Mouse (Mus musculus) CH12.LX (cell line): ENCODE results near the gene Lrp6. TPM values are rescaled to one million over a fixed set of nuclear protein-coding genes. Genes with fewer than 3 reads are reported as not detected.

Experiments used
- DNase-seq: peaks from one replicate; pipeline ENCODE4 v3.0.0-alpha.2; 2013; ENCODE audit errors: extremely low read depth
- H3K27ac ChIP-seq: 2 replicates; pipeline ENCODE4 v1.5.1; 2012; ENCODE audit warnings: low read depth, mild to moderate bottlenecking, control low read depth, moderate library complexity; ENCODE audit not compliant: insufficient read depth
- H3K27me3 ChIP-seq: replicated peaks from 2 replicates; pipeline ENCODE3; 2012; ENCODE audit warnings: inconsistent platforms
- H3K36me3 ChIP-seq, 2 experiments: replicated peaks in 1 of 2; 2 replicates each; pipeline versions ENCODE3 to v1.6.1; 2012; ENCODE audit warnings: inconsistent platforms in 1 of 2, low read length in 1 of 2, mild to moderate bottlenecking in 1 of 2, mixed read lengths in 1 of 2, moderate library complexity in 1 of 2; ENCODE audit not compliant: control insufficient read depth in 1 of 2, insufficient read depth in 1 of 2
- H3K4me1 ChIP-seq, 2 experiments: 2 replicates each; pipeline ENCODE4 v1.6.1; 2012; ENCODE audit warnings: inconsistent platforms in 1 of 2, moderate library complexity in 1 of 2; ENCODE audit not compliant: insufficient read depth in 2 of 2, control insufficient read depth in 1 of 2
- H3K4me2 ChIP-seq: 2 replicates; pipeline ENCODE4 v1.6.1; 2012; ENCODE audit warnings: low read depth, mild to moderate bottlenecking, control low read depth; ENCODE audit not compliant: poor library complexity, insufficient read depth, severe bottlenecking
- H3K4me3 ChIP-seq, 3 experiments: fragments of 150-350 bp in 1 of 3; sonication (generic) in 1 of 3; replicated peaks in 1 of 3; 2 replicates each; pipeline versions ENCODE3 to v1.5.1; 2011 to 2012; ENCODE audit warnings: low read depth in 2 of 3, low read length in 2 of 3, mild to moderate bottlenecking in 2 of 3, moderate library complexity in 2 of 3, control low read depth in 1 of 3, improper control_type of control experiment in 1 of 3, inconsistent platforms in 1 of 3, mixed read lengths in 1 of 3; ENCODE audit not compliant: poor library complexity in 1 of 3
- H3K79me2 ChIP-seq: replicated peaks from 2 replicates; pipeline ENCODE4 v1.6.1; 2012; ENCODE audit warnings: mild to moderate bottlenecking, moderate library complexity; ENCODE audit not compliant: control insufficient read depth, poor library complexity, insufficient read depth, severe bottlenecking; ENCODE audit errors: extremely low read depth
- H3K9ac ChIP-seq: 2 replicates; pipeline ENCODE4 v1.6.1; 2012; ENCODE audit warnings: low read depth, mild to moderate bottlenecking, control low read depth, moderate library complexity; ENCODE audit not compliant: insufficient read depth
- H3K9me3 ChIP-seq: replicated peaks from 2 replicates; pipeline ENCODE3; 2012; ENCODE audit warnings: low read length, inconsistent platforms, mixed read lengths
- BHLHE40 ChIP-seq: IDR thresholded peaks from 2 replicates; pipeline ENCODE4 v1.6.1; 2011; ENCODE audit warnings: mild to moderate bottlenecking, low read depth, low read length, improper control_type of control experiment
- CHD1 ChIP-seq: IDR thresholded peaks from 2 replicates; pipeline ENCODE4 v1.6.1; 2012; ENCODE audit warnings: low read depth, low read length, improper control_type of control experiment, inconsistent platforms
- CHD2 ChIP-seq: IDR thresholded peaks from 2 replicates; pipeline ENCODE4 v1.6.1; 2011; ENCODE audit warnings: low read length, improper control_type of control experiment
- CTCF ChIP-seq, 2 experiments: IDR thresholded peaks in 1 of 2; conservative IDR thresholded peaks in 1 of 2; 2 replicates each; pipeline ENCODE4 v1.5.1; 2011 to 2012; ENCODE audit warnings: low read depth in 2 of 2, low read length in 2 of 2, improper control_type of control experiment in 1 of 2, inconsistent platforms in 1 of 2, mild to moderate bottlenecking in 1 of 2, moderate library complexity in 1 of 2
- E2F4 ChIP-seq: IDR thresholded peaks from 2 replicates; pipeline ENCODE4 v1.6.1; 2011; ENCODE audit warnings: low read depth, low read length, improper control_type of control experiment; ENCODE audit not compliant: insufficient replicate concordance
- ELF1 ChIP-seq: IDR thresholded peaks from 2 replicates; pipeline ENCODE4 v1.6.1; 2014; ENCODE audit warnings: low read depth, mild to moderate bottlenecking, inconsistent platforms, low read length, improper control_type of control experiment
- EP300 ChIP-seq: IDR thresholded peaks from 2 replicates; pipeline ENCODE4 v1.6.1; 2011; ENCODE audit warnings: low read length, improper control_type of control experiment
- ETS1 ChIP-seq: conservative IDR thresholded peaks from 2 replicates; pipeline ENCODE4 v1.6.1; 2012; ENCODE audit warnings: low read depth, mild to moderate bottlenecking, inconsistent platforms, low read length, improper control_type of control experiment, moderate library complexity
- GABPA ChIP-seq: IDR thresholded peaks from 2 replicates; pipeline ENCODE4 v1.6.1; 2012; ENCODE audit warnings: low read depth, low read length, improper control_type of control experiment, inconsistent platforms; ENCODE audit not compliant: insufficient replicate concordance
- HCFC1 ChIP-seq: IDR thresholded peaks from 2 replicates; pipeline ENCODE4 v1.6.1; 2012; ENCODE audit warnings: low read depth, mild to moderate bottlenecking, inconsistent platforms, low read length, improper control_type of control experiment
- IRF4 ChIP-seq: IDR thresholded peaks from 2 replicates; pipeline ENCODE4 v1.6.1; 2014; ENCODE audit warnings: low read depth, mild to moderate bottlenecking, inconsistent platforms, low read length, improper control_type of control experiment
- JUN ChIP-seq: IDR thresholded peaks from 2 replicates; pipeline ENCODE4 v1.6.1; 2011; ENCODE audit warnings: low read depth, mild to moderate bottlenecking, low read length, improper control_type of control experiment, moderate library complexity; ENCODE audit not compliant: insufficient read depth
- JUND ChIP-seq: conservative IDR thresholded peaks from 2 replicates; pipeline ENCODE4 v1.6.1; 2011; ENCODE audit warnings: low read depth, low read length, improper control_type of control experiment
- KAT2A ChIP-seq: IDR thresholded peaks from 2 replicates; pipeline ENCODE4 v1.6.1; 2012; ENCODE audit warnings: low read length, improper control_type of control experiment, inconsistent platforms; ENCODE audit not compliant: insufficient replicate concordance
- MAFK ChIP-seq: IDR thresholded peaks from 2 replicates; pipeline ENCODE4 v1.6.1; 2011; ENCODE audit warnings: low read length, improper control_type of control experiment; ENCODE audit not compliant: insufficient replicate concordance
- MAX ChIP-seq: IDR thresholded peaks from 2 replicates; pipeline ENCODE4 v1.6.1; 2011; ENCODE audit warnings: low read length, improper control_type of control experiment
- MAZ ChIP-seq: IDR thresholded peaks from 2 replicates; pipeline ENCODE4 v1.6.1; 2012; ENCODE audit warnings: low read depth, mild to moderate bottlenecking, inconsistent platforms, low read length, improper control_type of control experiment, moderate library complexity
- MEF2A ChIP-seq: IDR thresholded peaks from 2 replicates; pipeline ENCODE4 v1.6.1; 2014; ENCODE audit warnings: low read depth, mild to moderate bottlenecking, inconsistent platforms, low read length, improper control_type of control experiment, borderline replicate concordance
- MXI1 ChIP-seq: IDR thresholded peaks from 2 replicates; pipeline ENCODE4 v1.6.1; 2011; ENCODE audit warnings: mild to moderate bottlenecking, low read depth, low read length, improper control_type of control experiment
- MYC ChIP-seq: IDR thresholded peaks from 2 replicates; pipeline ENCODE4 v1.6.1; 2011; ENCODE audit warnings: low read depth, mild to moderate bottlenecking, improper control_type of control experiment, low read length
- NELFE ChIP-seq: IDR thresholded peaks from 2 replicates; pipeline ENCODE4 v1.6.1; 2011; ENCODE audit warnings: low read depth, low read length, improper control_type of control experiment
- NRF1 ChIP-seq: IDR thresholded peaks from 2 replicates; pipeline ENCODE4 v1.6.1; 2014; ENCODE audit warnings: low read depth, mild to moderate bottlenecking, inconsistent platforms, low read length, improper control_type of control experiment, moderate library complexity
- PAX5 ChIP-seq: IDR thresholded peaks from 2 replicates; pipeline ENCODE4 v1.6.1; 2012; ENCODE audit warnings: low read length, inconsistent platforms, mixed read lengths
- POLR2A ChIP-seq: IDR thresholded peaks from 2 replicates; pipeline ENCODE4 v1.6.1; 2011; ENCODE audit warnings: low read depth, mild to moderate bottlenecking, improper control_type of control experiment, low read length
- POLR2AphosphoS2 ChIP-seq: IDR thresholded peaks from 2 replicates; pipeline ENCODE4 v1.6.1; 2011; ENCODE audit warnings: low read depth, low read length, improper control_type of control experiment
- RAD21 ChIP-seq: IDR thresholded peaks from 2 replicates; pipeline ENCODE4 v1.6.1; 2011; ENCODE audit warnings: low read depth, mild to moderate bottlenecking, low read length, improper control_type of control experiment, moderate library complexity
- RCOR1 ChIP-seq: conservative IDR thresholded peaks from 2 replicates; pipeline ENCODE4 v1.6.1; 2012; ENCODE audit warnings: low read depth, mild to moderate bottlenecking, inconsistent platforms, low read length, improper control_type of control experiment
- SIN3A ChIP-seq: IDR thresholded peaks from 2 replicates; pipeline ENCODE4 v1.6.1; 2012; ENCODE audit warnings: low read length, improper control_type of control experiment, inconsistent platforms
- SMC3 ChIP-seq: IDR thresholded peaks from 2 replicates; pipeline ENCODE4 v1.6.1; 2011; ENCODE audit warnings: low read depth, low read length, improper control_type of control experiment
- TBP ChIP-seq: conservative IDR thresholded peaks from 2 replicates; pipeline ENCODE4 v1.6.1; 2011; ENCODE audit warnings: low read depth, low read length, improper control_type of control experiment
- TCF12 ChIP-seq: IDR thresholded peaks from 2 replicates; pipeline ENCODE4 v1.6.1; 2014; ENCODE audit warnings: low read depth, mild to moderate bottlenecking, inconsistent platforms, low read length, improper control_type of control experiment
- UBTF ChIP-seq: IDR thresholded peaks from 2 replicates; pipeline ENCODE4 v1.6.1; 2012; ENCODE audit warnings: low read depth, mild to moderate bottlenecking, inconsistent platforms, low read length, improper control_type of control experiment, moderate library complexity
- USF1 ChIP-seq: IDR thresholded peaks from 2 replicates; pipeline ENCODE4 v1.6.1; 2014; ENCODE audit warnings: low read depth, mild to moderate bottlenecking, inconsistent platforms, low read length, improper control_type of control experiment
- USF2 ChIP-seq: conservative IDR thresholded peaks from 2 replicates; pipeline ENCODE4 v1.6.1; 2011; ENCODE audit warnings: low read depth, low read length, improper control_type of control experiment
- ZC3H11A ChIP-seq: IDR thresholded peaks from 2 replicates; pipeline ENCODE4 v1.6.1; 2012; ENCODE audit warnings: low read depth, mild to moderate bottlenecking, inconsistent platforms, low read length, improper control_type of control experiment
- ZKSCAN1 ChIP-seq: IDR thresholded peaks from 2 replicates; pipeline ENCODE4 v1.6.1; 2012; ENCODE audit warnings: low read depth, inconsistent platforms, low read length, improper control_type of control experiment, borderline replicate concordance
- ZMIZ1 ChIP-seq: IDR thresholded peaks from 2 replicates; pipeline ENCODE4 v1.6.1; 2012; ENCODE audit warnings: low read depth, mild to moderate bottlenecking, inconsistent platforms, low read length, improper control_type of control experiment
- ZNF384 ChIP-seq: IDR thresholded peaks from 2 replicates; pipeline ENCODE4 v1.6.1; 2012; ENCODE audit warnings: low read depth, low read length, improper control_type of control experiment, inconsistent platforms
- dilution Hi-C: fragments of 300-500 bp; cut with MboI; formaldehyde crosslinking; loops from 2 replicates; pipeline ENCODE4 v1.14.3; 2020; ENCODE audit warnings: low sequenced_read_pairs; ENCODE audit not compliant: extremely low pct_unique_long_range_greater_than_20kb, extremely low pct_ligation_motif_present
- in situ Hi-C: fragments of 300-500 bp; cut with MboI; formaldehyde crosslinking; loops from 3 replicates; pipeline ENCODE4 v1.14.3; 2019; ENCODE audit warnings: low sequenced_read_pairs, low pct_ligation_motif_present, low pct_unique_long_range_greater_than_20kb, mixed read lengths
- polyA plus RNA-seq: library from polyadenylated mRNA; unstranded; fragments of >175 nt; gene quantifications from 2 replicates; pipeline ENCODE4 v1.2.1, GENCODE M21; 2012; ENCODE audit warnings: low read depth; ENCODE audit not compliant: insufficient read length
- total RNA-seq, 2 experiments: library from RNA; depleted of rRNA; stranded (reverse); fragments of 300-350 nt in 1 of 2; fragments of >200 nt in 1 of 2; gene quantifications; 2 replicates each; pipeline ENCODE4 v1.2.3; 2012 to 2014

Gene Lrp6
- total and polyA plus RNA-seq, 3 experiments = 12.4 to 15.6 (median 13.3) TPM

DNA sequence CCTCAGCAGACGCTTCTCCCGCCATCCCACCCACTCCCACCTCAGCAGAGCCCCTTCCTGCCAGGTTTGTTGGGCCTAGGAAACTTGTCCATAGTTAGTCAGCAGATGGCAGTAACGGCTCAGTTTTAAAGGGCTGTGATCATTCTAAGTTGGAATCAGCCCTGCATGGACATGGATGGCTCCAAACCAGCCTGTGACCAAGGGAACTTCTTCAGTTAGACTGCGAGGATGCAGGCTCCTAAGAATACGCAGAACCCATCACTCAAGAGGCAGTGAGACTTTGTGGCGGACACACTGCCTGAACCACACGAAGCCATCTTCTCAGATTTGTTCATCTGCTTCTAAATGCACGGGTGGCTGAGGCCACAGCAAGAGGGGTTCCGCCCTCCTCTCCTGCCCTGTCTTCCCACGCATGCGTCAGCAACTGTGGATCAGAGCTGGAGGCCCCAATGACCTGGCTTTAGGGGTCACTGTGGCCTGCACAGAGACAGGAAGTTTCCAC lies 141.5 kb downstream of the Lrp6 start:
- Histone ChIP-seq H3K4me3 (no peak overlapping the region), H3K36me3 (peaks cover 0 to 13% of the 10 kb centered on the region in 2 experiments), H3K27me3 (no peaks in the 10 kb centered on the region), H3K4me2 (no peak overlapping the region), H3K4me1 (peaks cover 8 to 10% of the 10 kb centered on the region in 2 experiments; a peak in 3 of 4 replicates), H3K27ac (no peak overlapping the region), H3K9me3 (peaks cover 8% of the 10 kb centered on the region), H3K9ac (no peak overlapping the region), H3K79me2 (no peaks in the 10 kb centered on the region)
- dilution Hi-C loops (no loop called here), in situ Hi-C loops (loop anchor here (25.0 kb wide), 1 partner anchor 437 kb away; no protein-coding TSS in a partner anchor)
- DNase-seq = peak; percentile 58
- TF ChIP-seq SMC3 (peak; percentile 84), RCOR1 (no peak), NRF1 (peak; percentile 51; the same call in 1 of the 2 replicates), HCFC1 (no peak), UBTF (no peak), ZMIZ1 (no peak), ZKSCAN1 (no peak), POLR2A (no peak), MEF2A (no peak), RAD21 (peak; percentile 90), MAX (no peak), ETS1 (no peak), MAZ (no peak), NELFE (peak; percentile 17; the same call in 1 of the 2 replicates), JUN (no peak), JUND (no peak), GABPA (no peak), CTCF (conservative IDR thresholded peaks at IDR 0.05 in 1 of 2, IDR thresholded peaks at IDR 0.05 in 1 of 2; ENCODE audit: low read depth in 2 of 2, low read length in 2 of 2) (peak; percentile 17 to 85; a peak in 2 of 4 replicates), PAX5 (no peak), BHLHE40 (no peak), ZC3H11A (peak; percentile 66), TCF12 (no peak; the same call in 1 of the 2 replicates), EP300 (no peak), USF2 (no peak), CHD2 (no peak), USF1 (no peak), SIN3A (no peak), TBP (no peak), E2F4 (no peak), MAFK (peak; percentile 22; the same call in 1 of the 2 replicates), ZNF384 (no peak), MYC (no peak), CHD1 (no peak), ELF1 (no peak), POLR2AphosphoS2 (no peak), MXI1 (no peak), KAT2A (no peak), IRF4 (0 out of 2 replicates have a peak, but pooled peaks have one; percentile 38)
